Mouse (Mus musculus): ENCODE results near the gene Inhba. TPM values are rescaled to one million over a fixed set of nuclear protein-coding genes. Genes with fewer than 3 reads are reported as not detected.
A peak's percentile ranks its signal among the peaks of the same experiment; 100 is the strongest.

Gene Inhba
- polyA plus RNA-seq, 1 experiment = 0.46 TPM

- no peak overlapping the region for H3K27ac ChIP-seq (ENCODE audit: control insufficient read depth, insufficient read depth, low read length)
These were observed 714 bp downstream of the Inhba start for GRCm38 (mm10) chr13:16012243-16012887.

GRCm38 (mm10) chr13:16014166-16014565, 2.5 kb downstream of the Inhba start:
- H3K27ac ChIP-seq (ENCODE audit: control insufficient read depth, insufficient read depth, low read length) = no peak overlapping the region
- DNase-seq = no peak
- TF ChIP-seq CTCF (IDR thresholded peaks at IDR 0.05; ENCODE audit: borderline replicate concordance, control insufficient read depth, extremely low read depth, insufficient read depth, low read length, poor library complexity) = no peak
- no peaks in the 10 kb centered on the region for H3K36me3 ChIP-seq (ENCODE audit: control insufficient read depth, insufficient read depth, low read length)
- peaks cover 17% of the 10 kb centered on the region for H3K4me1 ChIP-seq (replicated peaks; ENCODE audit: control insufficient read depth, insufficient read depth, low read length)
- H3K4me3 ChIP-seq (ENCODE audit: control insufficient read depth, insufficient read depth, low read length) = no peak overlapping the region
- WGBS = 81% methylated on average over 3 of the region's 3 CpGs
- no peaks in the 10 kb centered on the region; the same call in 1 of the 2 replicates for H3K27me3 ChIP-seq (ENCODE audit: control insufficient read depth, insufficient read depth, low read length)

More at GRCm38 (mm10) chr13:16012243-16012887, 714 bp downstream of the Inhba start:
- H3K4me3 ChIP-seq (ENCODE audit: control insufficient read depth, insufficient read depth, low read length) = peak overlapping the region; percentile 64
- peak; percentile 68 for DNase-seq
- 12% methylated on average over 19 of the region's 19 CpGs for WGBS
- H3K36me3 ChIP-seq (ENCODE audit: control insufficient read depth, insufficient read depth, low read length) = no peaks in the 10 kb centered on the region
- no peaks in the 10 kb centered on the region; the same call in 1 of the 2 replicates for H3K27me3 ChIP-seq (ENCODE audit: control insufficient read depth, insufficient read depth, low read length)
- peaks cover 12% of the 10 kb centered on the region for H3K4me1 ChIP-seq (replicated peaks; ENCODE audit: control insufficient read depth, insufficient read depth, low read length)
- TF ChIP-seq CTCF (IDR thresholded peaks at IDR 0.05; ENCODE audit: borderline replicate concordance, control insufficient read depth, extremely low read depth, insufficient read depth, low read length, poor library complexity) (peak; percentile 62; the same call in 1 of the 2 replicates), POLR2A (IDR thresholded peaks at IDR 0.05; ENCODE audit: control insufficient read depth, extremely low read depth, insufficient read depth, low read length, poor library complexity) (no peak)

GRCm38 (mm10) chr13:16016506-16016905, 4.9 kb downstream of the Inhba start:
- H3K36me3 ChIP-seq (ENCODE audit: control insufficient read depth, insufficient read depth, low read length) = no peaks in the 10 kb centered on the region
- peaks cover 17% of the 10 kb centered on the region for H3K4me1 ChIP-seq (replicated peaks; ENCODE audit: control insufficient read depth, insufficient read depth, low read length)
- no peak for TF ChIP-seq POLR2A (IDR thresholded peaks at IDR 0.05; ENCODE audit: control insufficient read depth, extremely low read depth, insufficient read depth, low read length, poor library complexity)
- no peak for TF ChIP-seq CTCF (IDR thresholded peaks at IDR 0.05; ENCODE audit: borderline replicate concordance, control insufficient read depth, extremely low read depth, insufficient read depth, low read length, poor library complexity)
- 5% methylated on average over 2 of the region's 2 CpGs for WGBS
- H3K27ac ChIP-seq (ENCODE audit: control insufficient read depth, insufficient read depth, low read length) = no peak overlapping the region
- no peak for DNase-seq
- H3K4me3 ChIP-seq (ENCODE audit: control insufficient read depth, insufficient read depth, low read length) = no peak overlapping the region
- no peaks in the 10 kb centered on the region; the same call in 1 of the 2 replicates for H3K27me3 ChIP-seq (ENCODE audit: control insufficient read depth, insufficient read depth, low read length)

- no peaks in the 10 kb centered on the region for H3K36me3 ChIP-seq (ENCODE audit: control insufficient read depth, insufficient read depth, low read length)
- no peak overlapping the region for H3K27ac ChIP-seq (ENCODE audit: control insufficient read depth, insufficient read depth, low read length)
- H3K4me3 ChIP-seq (ENCODE audit: control insufficient read depth, insufficient read depth, low read length) = peak overlapping the region; percentile 20
- 2% methylated on average over 20 of the region's 20 CpGs for WGBS
- H3K27me3 ChIP-seq (ENCODE audit: control insufficient read depth, insufficient read depth, low read length) = no peaks in the 10 kb centered on the region; the same call in 1 of the 2 replicates
- H3K4me1 ChIP-seq (replicated peaks; ENCODE audit: control insufficient read depth, insufficient read depth, low read length) = peaks cover 13% of the 10 kb centered on the region
- no peak for TF ChIP-seq POLR2A (IDR thresholded peaks at IDR 0.05; ENCODE audit: control insufficient read depth, extremely low read depth, insufficient read depth, low read length, poor library complexity)
- TF ChIP-seq CTCF (IDR thresholded peaks at IDR 0.05; ENCODE audit: borderline replicate concordance, control insufficient read depth, extremely low read depth, insufficient read depth, low read length, poor library complexity) = no peak
- no peak for DNase-seq
These were observed 5.7 kb downstream of the Inhba start for GRCm38 (mm10) chr13:16017338-16017737.

- H3K36me3 ChIP-seq (ENCODE audit: control insufficient read depth, insufficient read depth, low read length) = no peaks in the 10 kb centered on the region
- TF ChIP-seq POLR2A (IDR thresholded peaks at IDR 0.05; ENCODE audit: control insufficient read depth, extremely low read depth, insufficient read depth, low read length, poor library complexity) (no peak), CTCF (IDR thresholded peaks at IDR 0.05; ENCODE audit: borderline replicate concordance, control insufficient read depth, extremely low read depth, insufficient read depth, low read length, poor library complexity) (no peak)
- H3K27me3 ChIP-seq (ENCODE audit: control insufficient read depth, insufficient read depth, low read length) = no peaks in the 10 kb centered on the region; the same call in 1 of the 2 replicates
- WGBS = 7% methylated on average over 9 of the region's 9 CpGs
- no peak overlapping the region for H3K27ac ChIP-seq (ENCODE audit: control insufficient read depth, insufficient read depth, low read length)
- peak overlapping the region; percentile 20 for H3K4me3 ChIP-seq (ENCODE audit: control insufficient read depth, insufficient read depth, low read length)
- no peak for DNase-seq
- H3K4me1 ChIP-seq (replicated peaks; ENCODE audit: control insufficient read depth, insufficient read depth, low read length) = peaks cover 10% of the 10 kb centered on the region
These were observed 6.1 kb downstream of the Inhba start for GRCm38 (mm10) chr13:16017777-16018176.

- DNase-seq = no peak
- Histone ChIP-seq H3K27me3 (ENCODE audit: control insufficient read depth, insufficient read depth, low read length) (no peaks in the 10 kb centered on the region; the same call in 1 of the 2 replicates), H3K4me3 (ENCODE audit: control insufficient read depth, insufficient read depth, low read length) (no peak overlapping the region), H3K27ac (ENCODE audit: control insufficient read depth, insufficient read depth, low read length) (no peak overlapping the region), H3K4me1 (replicated peaks; ENCODE audit: control insufficient read depth, insufficient read depth, low read length) (peaks cover 10% of the 10 kb centered on the region), H3K36me3 (ENCODE audit: control insufficient read depth, insufficient read depth, low read length) (no peaks in the 10 kb centered on the region)
- TF ChIP-seq POLR2A (IDR thresholded peaks at IDR 0.05; ENCODE audit: control insufficient read depth, extremely low read depth, insufficient read depth, low read length, poor library complexity) = no peak
- no peak for TF ChIP-seq CTCF (IDR thresholded peaks at IDR 0.05; ENCODE audit: borderline replicate concordance, control insufficient read depth, extremely low read depth, insufficient read depth, low read length, poor library complexity)
- WGBS = 38% methylated on average over 3 of the region's 3 CpGs
These were observed 7.3 kb downstream of the Inhba start for GRCm38 (mm10) chr13:16018807-16019510.

Measured in thymus, adult 2 months (tissue).